Mouse (Mus musculus): ENCODE results near the gene Crybb2. TPM values are rescaled to one million over a fixed set of nuclear protein-coding genes. Genes with fewer than 3 reads are reported as not detected.

The Crybb2 gene
- polyA plus RNA-seq, 1 experiment from 2014 or later, result not detected

DNA sequence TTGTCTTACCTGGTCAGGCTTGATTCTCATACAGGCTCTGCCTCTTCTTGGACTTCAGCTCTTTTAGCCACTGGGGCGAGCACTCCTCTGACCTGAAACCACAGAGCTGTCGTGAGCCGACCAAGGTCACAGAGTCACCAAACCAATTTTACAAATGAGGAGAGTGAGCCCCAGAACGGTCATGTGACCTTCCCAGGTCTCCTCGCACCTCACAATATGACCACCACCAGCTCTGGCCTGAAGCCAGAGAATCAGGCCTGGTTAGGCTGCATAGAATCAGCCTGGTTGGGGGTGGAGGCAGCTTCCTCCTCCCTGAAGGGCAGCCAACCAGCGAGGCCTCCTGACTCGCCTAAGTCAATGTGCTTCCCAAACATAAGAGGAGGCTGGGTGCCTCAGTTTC is 22.5 kb upstream of the Crybb2 start:
- in situ Hi-C loops (cut with MboI; ENCODE audit: low pct_unique_long_range_greater_than_20kb), result loop anchor here (25.0 kb wide), 1 partner anchor 645 kb away; the partner anchor contains the start of gene Ficd
- no peak for TF ChIP-seq CTCF (IDR thresholded peaks at IDR 0.05)
- ChIA-PET POLR2A (interaction anchor here (0.6 to 0.7 kb wide), 2 partner anchors 205 to 1862 kb away, joined by 3 read pairs; no protein-coding TSS in a partner anchor), CTCF (interaction anchor here (2.2 to 3.0 kb wide), 2 partner anchors 63 to 134 kb away, joined by 8 to 9 read pairs; partner anchors contain the start of gene Tmem211)
- ATAC-seq, result no peak
- no peaks in the 10 kb centered on the region for H3K27me3 ChIP-seq
- no peak for DNase-seq (ENCODE audit: low read depth, low spot score)

- no peak for TF ChIP-seq CTCF (IDR thresholded peaks at IDR 0.05)
- POLR2A ChIA-PET, result no interaction called here
- ATAC-seq, result peak; percentile 80
- peak; percentile 42 for DNase-seq (ENCODE audit: low read depth, low spot score)
- CTCF ChIA-PET, result interaction anchor here (0.9 to 3.0 kb wide), 8 partner anchors 9 to 135 kb away, joined by 3 to 9 read pairs (median 5); partner anchors contain the start of gene Tmem211
- in situ Hi-C loops (cut with MboI; ENCODE audit: low pct_unique_long_range_greater_than_20kb), result loop anchor here (25.0 kb wide), 1 partner anchor 646 kb away; the partner anchor contains the start of gene Ficd
- no peaks in the 10 kb centered on the region for H3K27me3 ChIP-seq
Measured at GRCm38 (mm10) chr5:113091162-113091561, 21.2 kb upstream of the Crybb2 start.

- ChIA-PET CTCF (interaction anchor here (1.1 to 3.0 kb wide), 7 partner anchors 9 to 136 kb away, joined by 3 to 9 read pairs (median 5); partner anchors contain the start of gene Tmem211), POLR2A (no interaction called here)
- ATAC-seq, result peak; percentile 8
- no peak for TF ChIP-seq CTCF (IDR thresholded peaks at IDR 0.05)
- in situ Hi-C loops (cut with MboI; ENCODE audit: low pct_unique_long_range_greater_than_20kb), result loop anchor here (25.0 kb wide), 1 partner anchor 647 kb away; the partner anchor contains the start of gene Ficd
- DNase-seq (ENCODE audit: low read depth, low spot score), result no peak
- H3K27me3 ChIP-seq, result no peaks in the 10 kb centered on the region
Measured at GRCm38 (mm10) chr5:113090750-113091149, 20.8 kb upstream of the Crybb2 start.

DNA sequence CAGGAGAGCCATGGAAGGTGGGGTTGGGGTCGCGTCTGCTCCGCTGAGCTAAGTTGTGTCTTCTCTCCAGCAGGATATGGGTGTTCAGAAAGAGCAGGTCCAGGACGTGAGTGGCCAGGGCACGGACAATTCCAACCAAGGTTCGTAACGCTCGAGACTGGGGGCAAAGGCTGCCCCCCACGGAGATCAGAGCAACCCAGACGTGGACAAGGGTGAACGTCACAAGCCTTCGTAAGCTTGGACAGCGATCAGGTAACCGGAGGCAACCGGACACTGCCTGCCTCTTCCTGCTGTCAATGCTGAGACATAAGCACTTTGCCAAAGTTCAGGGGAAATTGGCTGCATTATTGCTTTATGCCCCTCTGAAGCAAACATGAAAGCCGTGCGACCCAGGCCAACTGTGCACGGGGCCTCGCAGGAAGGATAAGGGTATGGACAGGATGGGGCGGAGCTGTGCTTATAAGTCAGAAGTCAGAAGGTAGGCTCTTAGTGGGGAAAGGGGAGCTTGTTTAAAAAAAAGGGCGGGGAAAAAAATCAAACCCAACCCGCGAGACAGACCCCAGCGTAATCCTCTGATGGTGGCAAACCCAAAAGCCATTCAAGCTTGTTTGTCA is 20.3 kb upstream of the Crybb2 start:
- DNase-seq (ENCODE audit: low read depth, low spot score), result no peak
- no peak for TF ChIP-seq CTCF (IDR thresholded peaks at IDR 0.05)
- no peak for ATAC-seq
- no peaks in the 10 kb centered on the region for H3K27me3 ChIP-seq
- POLR2A ChIA-PET, result no interaction called here
- in situ Hi-C loops (cut with MboI; ENCODE audit: low pct_unique_long_range_greater_than_20kb), result loop anchor here (25.0 kb wide), 1 partner anchor 647 kb away; the partner anchor contains the start of gene Ficd
- CTCF ChIA-PET, result interaction anchor here (1.1 to 2.2 kb wide), 4 partner anchors 10 to 136 kb away, joined by 5 to 9 read pairs (median 6); partner anchors contain the start of gene Tmem211

- no peaks in the 10 kb centered on the region for H3K27me3 ChIP-seq
- in situ Hi-C loops (cut with MboI; ENCODE audit: low pct_unique_long_range_greater_than_20kb), result loop anchor here (25.0 kb wide), 1 partner anchor 650 kb away; the partner anchor contains the start of gene Ficd
- ChIA-PET POLR2A (no interaction called here), CTCF (interaction anchor here (1.5 kb wide), 1 partner anchor 12 kb away, joined by 4 read pairs; no protein-coding TSS in a partner anchor)
- no peak for ATAC-seq
- no peak for DNase-seq (ENCODE audit: low read depth, low spot score)
- TF ChIP-seq CTCF (IDR thresholded peaks at IDR 0.05), result no peak
Measured at GRCm38 (mm10) chr5:113087465-113087864, 17.5 kb upstream of the Crybb2 start.

DNA sequence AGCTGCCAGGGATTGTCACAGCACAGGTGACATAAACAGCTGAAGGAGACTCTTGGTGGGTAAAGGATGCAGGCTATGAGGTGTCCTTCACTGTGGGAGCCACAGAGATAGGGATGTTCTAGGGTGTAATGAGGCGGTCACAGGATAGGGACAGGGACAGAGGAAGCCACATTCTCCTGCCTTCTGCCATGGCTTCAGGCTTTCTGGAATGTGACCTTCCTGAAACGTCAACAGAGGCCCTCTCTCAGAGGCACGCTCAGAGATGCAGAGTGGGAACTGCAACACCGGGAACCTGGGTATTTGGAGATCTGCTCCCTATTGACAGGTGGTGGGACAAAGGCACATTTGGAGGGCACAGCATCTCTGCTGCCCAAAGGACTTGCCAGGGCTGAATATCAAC is 17.1 kb upstream of the Crybb2 start:
- in situ Hi-C loops (cut with MboI; ENCODE audit: low pct_unique_long_range_greater_than_20kb), result loop anchor here (25.0 kb wide), 1 partner anchor 650 kb away; the partner anchor contains the start of gene Ficd
- ChIA-PET POLR2A (no interaction called here), CTCF (no interaction called here)
- ATAC-seq (no peak), DNase-seq (ENCODE audit: low read depth, low spot score) (no peak)
- no peaks in the 10 kb centered on the region for H3K27me3 ChIP-seq
- TF ChIP-seq CTCF (IDR thresholded peaks at IDR 0.05), result no peak

GRCm38 (mm10) chr5:113086439-113086838 is 16.5 kb upstream of the Crybb2 start:
- in situ Hi-C loops (cut with MboI; ENCODE audit: low pct_unique_long_range_greater_than_20kb), result loop anchor here (25.0 kb wide), 1 partner anchor 651 kb away; the partner anchor contains the start of gene Ficd
- ChIA-PET CTCF (interaction anchor here (1.4 kb wide), 1 partner anchor 13 kb away, joined by 6 read pairs; no protein-coding TSS in a partner anchor), POLR2A (no interaction called here)
- TF ChIP-seq CTCF (IDR thresholded peaks at IDR 0.05), result no peak
- no peaks in the 10 kb centered on the region for H3K27me3 ChIP-seq
- no peak for DNase-seq (ENCODE audit: low read depth, low spot score)
- no peak for ATAC-seq

- POLR2A ChIA-PET, result no interaction called here
Measured at GRCm38 (mm10) chr5:113085931-113086330, 16.0 kb upstream of the Crybb2 start.

DNA sequence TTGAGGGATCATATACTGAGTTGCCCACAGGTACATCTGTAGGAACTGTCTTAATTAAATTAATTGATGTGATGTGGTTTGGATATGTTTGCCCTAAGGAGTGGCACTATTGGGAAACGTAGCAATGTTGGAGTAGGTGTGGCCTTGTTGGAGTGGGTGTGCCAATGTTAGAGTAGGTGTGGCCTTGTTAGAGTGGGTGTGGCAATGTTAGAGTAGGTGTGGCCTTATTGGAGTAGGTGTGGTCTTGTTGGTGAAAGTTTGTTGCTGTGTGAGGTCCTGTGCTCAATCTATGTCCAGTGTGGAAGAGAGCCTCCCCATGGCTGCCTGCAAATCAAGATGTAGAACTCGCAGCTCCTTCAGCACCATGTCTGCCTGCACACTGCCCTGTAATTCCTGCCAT is 14.4 kb upstream of the Crybb2 start:
- no peaks in the 10 kb centered on the region for H3K27me3 ChIP-seq
- in situ Hi-C loops (cut with MboI; ENCODE audit: low pct_unique_long_range_greater_than_20kb), result loop anchor here (25.0 kb wide), 1 partner anchor 653 kb away; the partner anchor contains the start of gene Ficd
- no peak for DNase-seq (ENCODE audit: low read depth, low spot score)
- CTCF ChIA-PET, result no interaction called here
- POLR2A ChIA-PET, result no interaction called here
- ATAC-seq, result no peak
- no peak for TF ChIP-seq CTCF (IDR thresholded peaks at IDR 0.05)

More at GRCm38 (mm10) chr5:113085931-113086330, 16.0 kb upstream of the Crybb2 start:
- DNase-seq (ENCODE audit: low read depth, low spot score) (no peak), ATAC-seq (no peak)
- no peaks in the 10 kb centered on the region for H3K27me3 ChIP-seq
- CTCF ChIA-PET, result interaction anchor here (1.4 kb wide), 1 partner anchor 14 kb away, joined by 6 read pairs; no protein-coding TSS in a partner anchor
- in situ Hi-C loops (cut with MboI; ENCODE audit: low pct_unique_long_range_greater_than_20kb), result loop anchor here (25.0 kb wide), 1 partner anchor 651 kb away; the partner anchor contains the start of gene Ficd
- TF ChIP-seq CTCF (IDR thresholded peaks at IDR 0.05), result no peak

DNA sequence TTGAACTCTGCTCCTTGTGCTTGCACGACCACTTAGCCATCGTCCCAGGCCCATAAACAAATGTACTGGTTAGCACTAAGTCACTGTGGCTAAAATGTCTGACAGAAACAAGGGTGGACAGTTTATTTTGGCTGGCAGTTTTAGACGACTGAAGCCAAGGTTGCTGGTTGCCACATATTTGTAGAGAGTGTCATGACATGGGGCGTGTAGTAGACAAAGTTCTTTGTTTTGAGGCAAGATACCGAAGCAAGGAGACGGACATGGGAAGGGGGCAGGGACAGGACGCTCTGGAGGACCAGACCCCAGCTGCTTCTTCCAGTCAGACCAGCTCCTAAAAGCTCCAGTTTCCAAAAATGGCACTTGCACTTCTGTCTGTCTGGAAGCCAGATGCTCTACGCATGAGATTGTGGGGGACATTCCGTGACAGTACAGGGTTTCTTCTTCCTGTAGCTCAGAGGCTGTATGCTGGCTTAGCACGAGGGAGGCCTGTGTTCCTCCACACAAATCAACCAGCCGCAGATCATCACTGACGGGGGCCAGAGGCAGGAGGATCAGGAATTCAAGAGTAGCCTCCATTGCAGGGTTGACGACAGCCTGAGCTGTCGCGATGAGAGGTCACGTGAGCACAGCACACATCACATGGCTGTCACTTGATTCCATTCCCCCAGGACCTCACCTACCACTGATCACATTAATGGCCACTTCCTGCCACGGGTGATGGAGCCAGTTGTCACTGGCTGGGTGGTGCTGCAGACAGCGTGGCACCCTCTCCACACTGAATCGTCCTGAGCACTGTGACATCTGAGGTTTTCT is 12.6 kb upstream of the Crybb2 start:
- ChIA-PET CTCF (no interaction called here), POLR2A (interaction anchor here (0.6 kb wide), 1 partner anchor 671 kb away, joined by 3 read pairs; no protein-coding TSS in a partner anchor)
- ATAC-seq (no peak), DNase-seq (ENCODE audit: low read depth, low spot score) (no peak)
- no peak for TF ChIP-seq CTCF (IDR thresholded peaks at IDR 0.05)
- H3K27me3 ChIP-seq, result no peaks in the 10 kb centered on the region
- in situ Hi-C loops (cut with MboI; ENCODE audit: low pct_unique_long_range_greater_than_20kb), result loop anchor here (25.0 kb wide), 1 partner anchor 655 kb away; the partner anchor contains the start of gene Ficd

All from Patski (cell line).